7 mouse cellular contexts compared by ENCODE assay signal in genomic region chr11:102216056-102216885, GRCm38 (mm10). TPM values are rescaled to one million over a fixed set of nuclear protein-coding genes. Genes with fewer than 3 reads are reported as not detected.
A peak's percentile ranks its signal among the peaks of the same experiment; 100 is the strongest.
DNase-seq lines count a peak whose midpoint lies in the region; ATAC-seq lines count a peak whose summit lies in the region.

No protein-coding gene starts in this region.

- H3K4me2 ChIP-seq in heart, embryonic 14.5 days (ENCODE audit: low read length): peak overlapping the region; percentile 80
- peak overlapping the region; percentile 15; the same call in 1 of the 2 replicates for H3K4me2 ChIP-seq in neural tube, embryonic 13.5 days

- H3K27ac ChIP-seq in heart, embryonic 14.5 days (replicated peaks in 1 of 2; ENCODE audit: control insufficient read depth in 1 of 2, insufficient read depth in 1 of 2, low read depth in 2 of 2, low read length in 2 of 2): peak overlapping the region; percentile 90 to 94
- H3K27ac ChIP-seq in neural tube, embryonic 13.5 days (replicated peaks): peak overlapping the region; percentile 38; the same call in 1 of the 2 replicates

- H3K36me3 ChIP-seq in heart, embryonic 14.5 days (ENCODE audit: control insufficient read depth, insufficient read depth, low read length): peaks cover 7% of the 10 kb centered on the region; the same call in 1 of the 2 replicates
- H3K36me3 ChIP-seq in neural tube, embryonic 13.5 days: peaks cover 28% of the 10 kb centered on the region

- H3K9me3 ChIP-seq in heart, embryonic 14.5 days (ENCODE audit: control insufficient read depth, low read length): no peaks in the 10 kb centered on the region
- H3K9me3 ChIP-seq in neural tube, embryonic 13.5 days: no peaks in the 10 kb centered on the region

- peak; percentile 69 for ATAC-seq in heart, embryonic 14.5 days (ENCODE audit: insufficient number of reproducible peaks, insufficient read depth, low FRiP score, low read depth)
- no peak for ATAC-seq in neural tube, embryonic 13.5 days (ENCODE audit: low read depth)

- DNase-seq in ovary, postnatal 36 days (ENCODE audit: low spot score): peak; percentile 49
- DNase-seq in ovary, postnatal 14 days (ENCODE audit: low spot score): no peak
- peak; percentile 46 to 71 for DNase-seq in cerebellum, postnatal 25 days
- peak; percentile 90 to 91 for DNase-seq in kidney, postnatal 36 days
- DNase-seq in T-cell, adult 2 months (ENCODE audit: low spot score): no peak

- no peaks in the 10 kb centered on the region for H3K27me3 ChIP-seq in heart, embryonic 14.5 days (ENCODE audit: control insufficient read depth, insufficient read depth, low read length)
- H3K27me3 ChIP-seq in neural tube, embryonic 13.5 days: no peaks in the 10 kb centered on the region

- H3K9ac ChIP-seq in heart, embryonic 14.5 days (ENCODE audit: low read length): peak overlapping the region; percentile 84
- peak overlapping the region; percentile 41 for H3K9ac ChIP-seq in neural tube, embryonic 13.5 days

- WGBS in heart, embryonic 14.5 days: 12% methylated on average over 12 of the region's 12 CpGs
- WGBS in neural tube, embryonic 13.5 days: 44% methylated on average over 12 of the region's 12 CpGs

- peaks cover 60 to 83% of the 10 kb centered on the region in 2 experiments for H3K4me1 ChIP-seq in heart, embryonic 14.5 days (ENCODE audit: control insufficient read depth in 2 of 2, insufficient read depth in 2 of 2, low read length in 2 of 2)
- H3K4me1 ChIP-seq in neural tube, embryonic 13.5 days (replicated peaks): peaks cover 86% of the 10 kb centered on the region

- H3K4me3 ChIP-seq in heart, embryonic 14.5 days (ENCODE audit: control insufficient read depth in 1 of 2, insufficient read depth in 1 of 2, low read depth in 1 of 2, low read length in 2 of 2): peak overlapping the region; percentile 69 to 83
- no peak overlapping the region for H3K4me3 ChIP-seq in neural tube, embryonic 13.5 days

RNA-seq across cellular contexts. Expression of gene Hdac5, which starts 13.7 kb away (rescaled TPM):
- polyA plus RNA-seq in heart, embryonic 14.5 days (2014; fragmentation: Nextera tagmentation; extraction: Ambion mirVana): 52.1 and 54.5 TPM in 2 replicates
- 84.4 and 88.7 TPM in 2 replicates for polyA plus RNA-seq in neural tube, embryonic 13.5 days (2015; fragmentation: Nextera tagmentation; extraction: Ambion mirVana)

RNA-seq across cellular contexts. Expression of gene G6pc3, which starts 26.9 kb away (rescaled TPM):
- polyA plus RNA-seq in heart, embryonic 14.5 days (2014; fragmentation: Nextera tagmentation; extraction: Ambion mirVana): 24.8 and 27.8 TPM in 2 replicates
- 29.1 and 31.6 TPM in 2 replicates for polyA plus RNA-seq in neural tube, embryonic 13.5 days (2015; fragmentation: Nextera tagmentation; extraction: Ambion mirVana)

RNA-seq across cellular contexts. Expression of gene Lsm12, which starts 31.2 kb away (rescaled TPM):
- polyA plus RNA-seq in heart, embryonic 14.5 days (2014; fragmentation: Nextera tagmentation; extraction: Ambion mirVana): 60.3 and 62.1 TPM in 2 replicates
- polyA plus RNA-seq in neural tube, embryonic 13.5 days (2015; fragmentation: Nextera tagmentation; extraction: Ambion mirVana): 112 and 116 TPM in 2 replicates

RNA-seq across cellular contexts. Expression of gene BC030867, which starts 32.4 kb away (rescaled TPM):
- polyA plus RNA-seq in heart, embryonic 14.5 days (2014; fragmentation: Nextera tagmentation; extraction: Ambion mirVana): 8.7 and 10.3 TPM in 2 replicates
- polyA plus RNA-seq in neural tube, embryonic 13.5 days (2015; fragmentation: Nextera tagmentation; extraction: Ambion mirVana): 1.9 and 3.7 TPM in 2 replicates

RNA-seq across cellular contexts. Expression of gene Asb16, which starts 52.3 kb away (rescaled TPM):
- polyA plus RNA-seq in heart, embryonic 14.5 days (2014; fragmentation: Nextera tagmentation; extraction: Ambion mirVana): 0.09 and 0.11 TPM in 2 replicates
- polyA plus RNA-seq in neural tube, embryonic 13.5 days (2015; fragmentation: Nextera tagmentation; extraction: Ambion mirVana): not detected in 2 replicates

Comparison
In these comparisons a context has a peak if more than half of its experiments do, and no peak if none do; other contexts are left out.
1. DNase-seq: peak in ovary, postnatal 36 days (single experiment), cerebellum, postnatal 25 days (2 of 2) and kidney, postnatal 36 days (2 of 2); none in ovary, postnatal 14 days (single experiment) and T-cell, adult 2 months (single experiment).